Comparison of ENCODE assay signal across 8 mouse cellular contexts in genomic region chr8:61875290-61875689, GRCm38 (mm10). TPM values are rescaled to one million over a fixed set of nuclear protein-coding genes. Genes with fewer than 3 reads are reported as not detected.
A peak's percentile ranks its signal among the peaks of the same experiment; 100 is the strongest.
DNase-seq lines count a peak whose midpoint lies in the region; ATAC-seq and TF ChIP-seq lines count a peak whose summit lies in the region.

No protein-coding gene starts in this region.

- ATAC-seq in kidney, embryonic 14.5 days (ENCODE audit: low FRiP score, low TSS enrichment), result 0 out of 2 replicates have a peak, but pooled peaks have one; percentile 59
- ATAC-seq in G1E (ENCODE audit: extremely low read depth, insufficient number of reproducible peaks, low FRiP score, poor library complexity, severe bottlenecking), result no peak
- ATAC-seq in hematopoietic stem cell, adult 5-6 weeks (replicated peaks in 1 of 2; ENCODE audit: insufficient read depth in 1 of 2, low FRiP score in 2 of 2, low TSS enrichment in 1 of 2, low read depth in 1 of 2, poor library complexity in 2 of 2, severe bottlenecking in 2 of 2), result peak; percentile 46 to 60; a peak in 2 of 4 replicates
- peak; percentile 67; the same call in 1 of the 2 replicates for ATAC-seq in midbrain, embryonic 16.5 days

- H3K27ac ChIP-seq in kidney, embryonic 14.5 days (ENCODE audit: low read depth, low read length), result no peak overlapping the region
- no peak overlapping the region for H3K27ac ChIP-seq in midbrain, embryonic 16.5 days (ENCODE audit: low read length)

- H3K36me3 ChIP-seq in kidney, embryonic 14.5 days (ENCODE audit: control insufficient read depth, insufficient read depth, low read length), result no peaks in the 10 kb centered on the region
- H3K36me3 ChIP-seq in G1E (replicated peaks), result no peaks in the 10 kb centered on the region
- H3K36me3 ChIP-seq in midbrain, embryonic 16.5 days (ENCODE audit: control insufficient read depth, insufficient read depth, low read length), result no peaks in the 10 kb centered on the region

- no peak overlapping the region for H3K4me3 ChIP-seq in kidney, embryonic 14.5 days (ENCODE audit: low read length)
- no peak overlapping the region for H3K4me3 ChIP-seq in G1E (ENCODE audit: low read depth, low read length)
- no peak overlapping the region for H3K4me3 ChIP-seq in midbrain, embryonic 16.5 days (ENCODE audit: low read depth, low read length)

- no peak overlapping the region for H3K4me2 ChIP-seq in kidney, embryonic 14.5 days (replicated peaks; ENCODE audit: low read depth, low read length)
- H3K4me2 ChIP-seq in midbrain, embryonic 16.5 days (ENCODE audit: low read length), result no peak overlapping the region

- DNase-seq in kidney, adult 11 months, result no peak
- DNase-seq in G1E (ENCODE audit: low spot score), result no peak
- peak; percentile 37 for DNase-seq in c-Kit-positive CD71-positive TER-119-negative erythroid progenitor cells, embryonic 14.5 days (ENCODE audit: low read depth)
- DNase-seq in left cerebral cortex, postnatal 10 days (ENCODE audit: extremely low spot score in 1 of 2, low spot score in 2 of 2), result peak; percentile 49 to 64
- no peak for DNase-seq in spleen, adult 18-20 months

- no peaks in the 10 kb centered on the region for H3K27me3 ChIP-seq in kidney, embryonic 14.5 days (ENCODE audit: control insufficient read depth, insufficient read depth, low read length)
- no peaks in the 10 kb centered on the region; the same call in 1 of the 2 replicates for H3K27me3 ChIP-seq in G1E (ENCODE audit: insufficient read depth, low read length)
- H3K27me3 ChIP-seq in midbrain, embryonic 16.5 days (ENCODE audit: control insufficient read depth, insufficient read depth, low read depth, low read length), result no peaks in the 10 kb centered on the region

- intact Hi-C loops in left cerebral cortex, postnatal 10 days (cut with DNase I), result loop anchor here (1.0 to 5.0 kb wide), 2 partner anchors 178 to 336 kb away; no protein-coding TSS in a partner anchor

- TF ChIP-seq CTCF in G1E (IDR thresholded peaks at IDR 0.05; ENCODE audit: low read depth, low read length), result peak; percentile 30; the same call in 1 of the 2 replicates

- H3K9ac ChIP-seq in kidney, embryonic 14.5 days (ENCODE audit: low read depth, low read length), result no peak overlapping the region
- H3K9ac ChIP-seq in midbrain, embryonic 16.5 days (ENCODE audit: low read depth, low read length), result no peak overlapping the region

- no peaks in the 10 kb centered on the region for H3K9me3 ChIP-seq in kidney, embryonic 14.5 days (ENCODE audit: control insufficient read depth, low read length)
- H3K9me3 ChIP-seq in G1E (replicated peaks), result no peaks in the 10 kb centered on the region
- no peaks in the 10 kb centered on the region for H3K9me3 ChIP-seq in midbrain, embryonic 16.5 days (replicated peaks; ENCODE audit: control insufficient read depth, low read length, poor library complexity, severe bottlenecking)

- WGBS in kidney, embryonic 14.5 days, result 9% methylated on average over 5 of the region's 5 CpGs
- WGBS in midbrain, embryonic 16.5 days, result 9% methylated on average over 5 of the region's 5 CpGs

- no peaks in the 10 kb centered on the region for H3K4me1 ChIP-seq in kidney, embryonic 14.5 days (ENCODE audit: control insufficient read depth, insufficient read depth, low read length)
- H3K4me1 ChIP-seq in G1E (ENCODE audit: insufficient read depth, low read depth, low read length), result no peaks in the 10 kb centered on the region
- no peaks in the 10 kb centered on the region for H3K4me1 ChIP-seq in midbrain, embryonic 16.5 days (ENCODE audit: control insufficient read depth, insufficient read depth, low read length)

RNA-seq across cellular contexts. Expression of gene Palld, which starts 27.2 kb away (rescaled TPM):
- polyA plus RNA-seq in kidney, embryonic 14.5 days (2014; fragmentation: Nextera tagmentation; extraction: Ambion mirVana), result 41.6 and 53.1 TPM in 2 replicates
- total RNA-seq in G1E (2014; fragmentation: Nextera tagmentation) (not detected in 2 replicates), G1E (2017) (0.29 and 0.33 TPM in 2 replicates)
- polyA plus RNA-seq in G1E (2012), result not detected in 2 replicates
- 2.1 and 2.2 TPM in 2 replicates for total RNA-seq in hematopoietic stem cell, adult 5-6 weeks (2017)
- 1 to 10 TPM; 5.2 to 6.8 TPM for total RNA-seq in left cerebral cortex, postnatal 10 days (2021)
- 15.4 and 15.5 TPM in 2 replicates for polyA plus RNA-seq in midbrain, embryonic 16.5 days (2015; fragmentation: Nextera tagmentation; extraction: Ambion mirVana)

RNA-seq across cellular contexts. Expression of gene Ddx60, which starts 52.6 kb away (rescaled TPM):
- polyA plus RNA-seq in kidney, embryonic 14.5 days (2014; fragmentation: Nextera tagmentation; extraction: Ambion mirVana), result 0.39 and 0.64 TPM in 2 replicates
- not detected in 2 replicates for total RNA-seq in G1E (2014; fragmentation: Nextera tagmentation)
- 0.06 and 0.66 TPM in 2 replicates for total RNA-seq in G1E (2017)
- polyA plus RNA-seq in G1E (2012), result not detected in 2 replicates
- 17.5 and 27.4 TPM in 2 replicates for total RNA-seq in hematopoietic stem cell, adult 5-6 weeks (2017)
- total RNA-seq in left cerebral cortex, postnatal 10 days (2021), result under 1 TPM; 0.09 to 0.34 TPM
- 0.17 and 0.34 TPM in 2 replicates for polyA plus RNA-seq in midbrain, embryonic 16.5 days (2015; fragmentation: Nextera tagmentation; extraction: Ambion mirVana)

Comparison
In these comparisons a context has a peak if more than half of its experiments do, and no peak if none do; other contexts are left out.
1. DNase-seq: peak in c-Kit-positive CD71-positive TER-119-negative erythroid progenitor cells, embryonic 14.5 days (single experiment) and left cerebral cortex, postnatal 10 days (2 of 2); none in kidney, adult 11 months (single experiment), G1E (single experiment) and spleen, adult 18-20 months (0 of 2).
2. RNA of gene Ddx60, which starts 52.6 kb away (total RNA-seq): 17.5 to 27.4 TPM in hematopoietic stem cell, adult 5-6 weeks; 0.06 to 0.66 TPM in G1E and 0.09 to 0.34 TPM in left cerebral cortex, postnatal 10 days; every median in the first group is over 10 times any median in the second.